Mouse (Mus musculus): ENCODE results near the gene Ston1.

Ston1 gene

GRCm38 (mm10) chr17:88587371-88587770, 10.1 kb upstream of the Ston1 start:
- in situ Hi-C loops (cut with MboI), result no loop called here

- in situ Hi-C loops (cut with MboI), result no loop called here
These were observed 9.3 kb upstream of the Ston1 start for GRCm38 (mm10) chr17:88588228-88588627.

GRCm38 (mm10) chr17:88590251-88590650, 7.2 kb upstream of the Ston1 start:
- in situ Hi-C loops (cut with MboI), result no loop called here

- in situ Hi-C loops (cut with MboI), result no loop called here
These were observed 2.4 kb upstream of the Ston1 start for GRCm38 (mm10) chr17:88595071-88595470.

- in situ Hi-C loops (cut with MboI), result no loop called here
These were observed 1.4 kb upstream of the Ston1 start for GRCm38 (mm10) chr17:88596068-88596467.

GRCm38 (mm10) chr17:88596544-88597221, 801 bp upstream of the Ston1 start:
- in situ Hi-C loops (cut with MboI), result no loop called here

GRCm38 (mm10) chr17:88598056-88598420, 554 bp downstream of the Ston1 start:
- in situ Hi-C loops (cut with MboI), result no loop called here

- in situ Hi-C loops (cut with MboI), result no loop called here
These were observed 1.3 kb downstream of the Ston1 start for GRCm38 (mm10) chr17:88598570-88599368.

- in situ Hi-C loops (cut with MboI), result no loop called here
These were observed 3.1 kb downstream of the Ston1 start for GRCm38 (mm10) chr17:88600492-88601026.

- in situ Hi-C loops (cut with MboI), result no loop called here
These were observed 6.5 kb downstream of the Ston1 start for GRCm38 (mm10) chr17:88603943-88604342.

GRCm38 (mm10) chr17:88606056-88606455, 8.6 kb downstream of the Ston1 start:
- in situ Hi-C loops (cut with MboI), result no loop called here

GRCm38 (mm10) chr17:88609361-88609760, 11.9 kb downstream of the Ston1 start:
- in situ Hi-C loops (cut with MboI), result no loop called here

GRCm38 (mm10) chr17:88611057-88611456, 13.6 kb downstream of the Ston1 start:
- in situ Hi-C loops (cut with MboI), result no loop called here

- in situ Hi-C loops (cut with MboI), result no loop called here
These were observed 15.7 kb downstream of the Ston1 start for GRCm38 (mm10) chr17:88613172-88613571.

- in situ Hi-C loops (cut with MboI), result no loop called here
These were observed 16.2 kb downstream of the Ston1 start for GRCm38 (mm10) chr17:88613721-88614120.

- in situ Hi-C loops (cut with MboI), result no loop called here
These were observed 16.8 kb downstream of the Ston1 start for GRCm38 (mm10) chr17:88614234-88614633.

GRCm38 (mm10) chr17:88614733-88615132, 17.2 kb downstream of the Ston1 start:
- in situ Hi-C loops (cut with MboI), result no loop called here

- in situ Hi-C loops (cut with MboI), result no loop called here
These were observed 18.1 kb downstream of the Ston1 start for GRCm38 (mm10) chr17:88615492-88616155.

GRCm38 (mm10) chr17:88620935-88621334, 23.5 kb downstream of the Ston1 start:
- in situ Hi-C loops (cut with MboI), result no loop called here

- in situ Hi-C loops (cut with MboI), result no loop called here
These were observed 23.9 kb downstream of the Ston1 start for GRCm38 (mm10) chr17:88621374-88621773.

GRCm38 (mm10) chr17:88622711-88623110, 25.2 kb downstream of the Ston1 start:
- in situ Hi-C loops (cut with MboI), result no loop called here

- in situ Hi-C loops (cut with MboI), result no loop called here
These were observed 26.9 kb downstream of the Ston1 start for GRCm38 (mm10) chr17:88624386-88624785.

Data from mature B cell (primary cell).